Mouse (Mus musculus): ENCODE results near the gene Otor. TPM values are rescaled to one million over a fixed set of nuclear protein-coding genes. Genes with fewer than 3 reads are reported as not detected.

Gene Otor
- polyA plus RNA-seq (2012; rRNA removed): not detected in 2 replicates

DNA sequence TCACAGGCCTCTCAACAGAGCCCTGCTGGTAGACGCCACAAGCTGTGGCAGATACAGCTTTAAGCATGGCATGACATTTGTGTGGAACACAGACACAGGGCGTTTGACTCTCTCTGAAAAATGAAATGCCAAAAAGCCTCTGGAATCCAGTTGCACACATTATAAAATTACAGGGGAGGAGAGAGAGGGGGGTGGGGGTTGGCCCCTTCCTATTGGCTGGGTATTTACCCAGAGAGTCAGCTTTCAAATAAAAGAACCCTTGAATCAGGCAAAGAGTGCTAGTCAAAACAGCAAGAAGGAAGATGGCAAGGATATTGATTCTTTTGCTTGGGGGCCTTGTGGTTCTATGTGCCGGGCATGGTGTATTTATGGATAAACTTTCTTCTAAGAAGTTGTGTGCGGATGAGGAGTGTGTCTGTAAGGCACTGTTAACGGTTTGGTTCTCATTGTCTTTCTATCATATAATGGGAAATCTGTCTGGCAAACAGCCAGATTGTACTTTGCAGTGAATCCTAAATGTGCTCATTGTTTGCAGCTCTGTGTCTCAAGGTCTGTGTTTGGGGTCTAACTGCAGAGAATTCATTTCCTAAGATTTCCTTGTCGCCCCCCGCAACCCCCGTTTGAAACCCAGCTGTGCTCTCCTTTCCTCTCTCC is at the start of gene Otor:
Otor (plus strand) TSS at position 276 of the 654 bp plus-strand sequence.
- 91% methylated on average over 8 of the region's 8 CpGs for WGBS
- Histone ChIP-seq H3K36me3 (ENCODE audit: control insufficient read depth, insufficient read depth, low read length) (no peaks in the 10 kb centered on the region), H3K27ac (ENCODE audit: control insufficient read depth, insufficient read depth, low read length) (no peak within 1 kb of the TSS), H3K4me3 (ENCODE audit: control insufficient read depth, insufficient read depth, low read length) (no peak within 1 kb of the TSS), H3K4me1 (replicated peaks; ENCODE audit: control insufficient read depth, insufficient read depth, low read length) (no peaks in the 10 kb centered on the region), H3K27me3 (ENCODE audit: control insufficient read depth, insufficient read depth, low read length) (no peaks in the 10 kb centered on the region)
- TF ChIP-seq POLR2A (IDR thresholded peaks at IDR 0.05; ENCODE audit: control insufficient read depth, extremely low read depth, insufficient read depth, low read length, poor library complexity): no peak
- TF ChIP-seq CTCF (IDR thresholded peaks at IDR 0.05; ENCODE audit: borderline replicate concordance, control insufficient read depth, extremely low read depth, insufficient read depth, low read length, poor library complexity): no peak
- no peak for DNase-seq

DNA sequence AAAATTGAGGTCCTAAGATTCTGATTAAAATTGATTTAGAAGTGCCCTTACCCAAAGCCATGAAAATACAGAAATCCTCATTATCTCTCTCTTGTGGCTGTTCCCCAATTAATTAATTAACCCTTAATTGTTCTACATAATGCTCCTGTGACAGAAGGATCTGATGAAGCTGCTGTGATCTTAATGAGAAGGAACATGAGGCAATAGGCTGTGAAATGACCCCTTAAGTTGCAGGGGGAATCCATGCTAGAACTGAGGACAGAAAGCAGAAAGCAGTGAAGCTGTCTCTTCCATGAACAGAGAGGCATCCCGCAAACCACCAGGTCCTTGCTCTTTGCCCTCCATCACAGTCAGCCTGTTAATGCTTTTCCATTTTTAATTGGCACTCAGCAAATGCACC is 47.0 kb upstream of the Otor start:
- Histone ChIP-seq H3K4me3 (ENCODE audit: control insufficient read depth, insufficient read depth, low read length) (no peak overlapping the region), H3K27ac (ENCODE audit: control insufficient read depth, insufficient read depth, low read length) (no peak overlapping the region), H3K27me3 (ENCODE audit: control insufficient read depth, insufficient read depth, low read length) (no peaks in the 10 kb centered on the region), H3K4me1 (replicated peaks; ENCODE audit: control insufficient read depth, insufficient read depth, low read length) (no peaks in the 10 kb centered on the region), H3K36me3 (ENCODE audit: control insufficient read depth, insufficient read depth, low read length) (no peaks in the 10 kb centered on the region)
- TF ChIP-seq CTCF (IDR thresholded peaks at IDR 0.05; ENCODE audit: borderline replicate concordance, control insufficient read depth, extremely low read depth, insufficient read depth, low read length, poor library complexity): no peak
- TF ChIP-seq POLR2A (IDR thresholded peaks at IDR 0.05; ENCODE audit: control insufficient read depth, extremely low read depth, insufficient read depth, low read length, poor library complexity): no peak
- WGBS: 97% methylated on average over 1 of the region's 1 CpGs
- DNase-seq: no peak

DNA sequence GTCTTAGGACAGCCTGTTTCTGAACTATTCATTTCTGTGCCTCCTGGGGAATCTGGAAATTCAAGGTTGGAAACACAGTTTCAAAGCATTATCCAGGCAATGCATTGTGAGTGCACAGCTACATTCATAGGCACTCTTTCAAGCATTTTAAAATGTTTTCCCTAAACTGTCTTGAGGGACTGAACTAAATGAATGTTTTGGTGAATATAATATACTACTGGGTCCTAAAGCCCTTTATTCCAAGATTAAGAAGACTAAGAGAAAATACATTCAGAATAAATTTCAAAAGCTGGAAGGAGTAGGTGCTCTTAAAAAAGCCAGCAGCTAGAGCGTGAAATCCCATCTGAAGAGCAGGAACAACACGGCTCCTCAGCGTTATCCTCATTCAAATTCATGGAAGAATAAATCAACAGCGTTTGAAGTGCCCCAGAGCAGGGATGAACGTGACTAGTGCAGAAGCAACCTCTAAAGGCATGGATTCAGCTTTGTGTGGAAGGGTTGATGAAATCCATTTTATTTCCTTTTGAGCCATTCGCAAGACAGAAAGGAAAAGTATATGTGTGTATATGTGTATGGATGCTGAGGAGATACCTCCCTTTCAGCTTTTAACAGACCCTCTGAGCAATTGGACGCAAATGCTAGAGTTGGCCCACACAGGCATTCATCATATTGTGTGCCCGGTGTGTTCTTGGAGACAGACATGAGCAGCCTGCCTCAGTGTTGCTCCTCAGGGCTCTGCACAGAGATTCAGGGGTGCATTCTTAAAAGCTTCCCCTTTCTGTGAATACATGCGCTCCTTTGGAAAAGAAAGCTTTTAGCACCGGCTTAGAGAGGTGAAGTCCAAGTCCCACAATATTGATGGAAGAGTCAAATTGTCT is 45.7 kb upstream of the Otor start:
- Histone ChIP-seq H3K27me3 (ENCODE audit: control insufficient read depth, insufficient read depth, low read length) (no peaks in the 10 kb centered on the region), H3K36me3 (ENCODE audit: control insufficient read depth, insufficient read depth, low read length) (no peaks in the 10 kb centered on the region), H3K27ac (ENCODE audit: control insufficient read depth, insufficient read depth, low read length) (no peak overlapping the region), H3K4me1 (replicated peaks; ENCODE audit: control insufficient read depth, insufficient read depth, low read length) (no peaks in the 10 kb centered on the region), H3K4me3 (ENCODE audit: control insufficient read depth, insufficient read depth, low read length) (no peak overlapping the region)
- TF ChIP-seq POLR2A (IDR thresholded peaks at IDR 0.05; ENCODE audit: control insufficient read depth, extremely low read depth, insufficient read depth, low read length, poor library complexity): no peak
- no peak for TF ChIP-seq CTCF (IDR thresholded peaks at IDR 0.05; ENCODE audit: borderline replicate concordance, control insufficient read depth, extremely low read depth, insufficient read depth, low read length, poor library complexity)
- no peak for DNase-seq
- WGBS: 85% methylated on average over 10 of the region's 10 CpGs

DNA sequence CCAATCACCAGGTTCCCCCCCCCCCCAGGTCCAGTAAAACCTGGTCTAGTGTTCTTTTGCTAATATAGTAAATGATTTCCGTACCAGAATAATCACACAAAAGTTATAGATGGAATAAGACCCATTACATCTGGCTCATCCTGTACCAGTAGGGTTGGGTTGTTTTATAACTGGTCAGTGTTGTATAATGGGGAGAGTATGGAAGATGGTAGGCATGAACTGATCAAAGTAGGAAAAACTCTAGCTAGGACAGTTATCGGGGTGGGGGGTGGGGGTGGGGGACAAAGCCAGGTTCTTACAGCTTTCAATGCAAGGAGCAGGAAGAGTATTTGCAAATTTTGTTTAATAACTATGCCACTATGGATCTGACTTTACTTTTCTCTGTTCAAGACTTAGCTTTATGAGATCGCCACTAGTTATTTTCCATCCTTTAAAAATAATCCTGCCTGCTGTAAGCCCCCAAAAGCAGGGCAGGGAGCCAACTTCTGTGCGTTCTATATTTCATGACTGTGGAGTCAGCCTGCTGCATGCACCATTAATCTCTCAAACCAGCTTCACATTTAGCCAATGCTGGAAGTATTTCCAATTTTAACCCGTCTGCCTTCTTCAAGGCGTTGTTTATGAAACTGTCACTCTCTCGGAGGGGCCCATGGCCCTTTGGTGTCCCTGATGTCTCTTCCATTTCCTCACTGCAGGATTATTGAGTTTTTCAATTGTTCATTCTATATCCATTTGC is 43.8 kb upstream of the Otor start:
- no peak overlapping the region for H3K4me3 ChIP-seq (ENCODE audit: control insufficient read depth, insufficient read depth, low read length)
- WGBS: 86% methylated on average over 7 of the region's 7 CpGs
- H3K4me1 ChIP-seq (replicated peaks; ENCODE audit: control insufficient read depth, insufficient read depth, low read length): no peaks in the 10 kb centered on the region
- H3K36me3 ChIP-seq (ENCODE audit: control insufficient read depth, insufficient read depth, low read length): no peaks in the 10 kb centered on the region
- DNase-seq: no peak
- no peaks in the 10 kb centered on the region for H3K27me3 ChIP-seq (ENCODE audit: control insufficient read depth, insufficient read depth, low read length)
- H3K27ac ChIP-seq (ENCODE audit: control insufficient read depth, insufficient read depth, low read length): no peak overlapping the region
- no peak for TF ChIP-seq POLR2A (IDR thresholded peaks at IDR 0.05; ENCODE audit: control insufficient read depth, extremely low read depth, insufficient read depth, low read length, poor library complexity)
- TF ChIP-seq CTCF (IDR thresholded peaks at IDR 0.05; ENCODE audit: borderline replicate concordance, control insufficient read depth, extremely low read depth, insufficient read depth, low read length, poor library complexity): no peak

DNA sequence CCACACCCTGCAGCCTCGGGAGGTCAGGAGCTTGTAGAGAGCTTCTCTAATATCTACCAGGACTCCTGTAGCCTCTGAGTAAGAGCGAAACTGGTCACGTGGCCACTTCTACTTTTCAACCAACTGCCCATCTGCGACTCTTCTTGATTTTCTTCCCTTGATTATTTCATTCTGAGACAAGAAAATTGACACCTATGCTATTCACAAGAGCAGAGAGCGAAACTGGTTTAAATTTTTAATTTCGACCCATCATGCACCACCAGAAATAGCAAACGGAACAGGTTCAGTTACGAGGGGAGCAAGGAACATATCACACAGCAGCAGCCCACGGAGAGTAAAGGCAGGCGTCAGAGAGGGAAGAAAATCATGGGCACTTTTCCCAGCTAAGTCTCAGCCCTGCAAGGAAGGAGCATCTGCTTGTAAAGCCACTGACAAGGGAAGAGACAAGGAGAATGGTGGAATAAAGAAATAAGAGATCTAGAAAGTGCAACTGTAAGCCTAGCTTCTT is 43.1 kb upstream of the Otor start:
- H3K27me3 ChIP-seq (ENCODE audit: control insufficient read depth, insufficient read depth, low read length): no peaks in the 10 kb centered on the region
- TF ChIP-seq POLR2A (IDR thresholded peaks at IDR 0.05; ENCODE audit: control insufficient read depth, extremely low read depth, insufficient read depth, low read length, poor library complexity) (no peak), CTCF (IDR thresholded peaks at IDR 0.05; ENCODE audit: borderline replicate concordance, control insufficient read depth, extremely low read depth, insufficient read depth, low read length, poor library complexity) (no peak)
- no peak overlapping the region for H3K4me3 ChIP-seq (ENCODE audit: control insufficient read depth, insufficient read depth, low read length)
- DNase-seq: no peak
- no peak overlapping the region for H3K27ac ChIP-seq (ENCODE audit: control insufficient read depth, insufficient read depth, low read length)
- no peaks in the 10 kb centered on the region for H3K36me3 ChIP-seq (ENCODE audit: control insufficient read depth, insufficient read depth, low read length)
- WGBS: 80% methylated on average over 10 of the region's 10 CpGs
- no peaks in the 10 kb centered on the region for H3K4me1 ChIP-seq (replicated peaks; ENCODE audit: control insufficient read depth, insufficient read depth, low read length)

DNA sequence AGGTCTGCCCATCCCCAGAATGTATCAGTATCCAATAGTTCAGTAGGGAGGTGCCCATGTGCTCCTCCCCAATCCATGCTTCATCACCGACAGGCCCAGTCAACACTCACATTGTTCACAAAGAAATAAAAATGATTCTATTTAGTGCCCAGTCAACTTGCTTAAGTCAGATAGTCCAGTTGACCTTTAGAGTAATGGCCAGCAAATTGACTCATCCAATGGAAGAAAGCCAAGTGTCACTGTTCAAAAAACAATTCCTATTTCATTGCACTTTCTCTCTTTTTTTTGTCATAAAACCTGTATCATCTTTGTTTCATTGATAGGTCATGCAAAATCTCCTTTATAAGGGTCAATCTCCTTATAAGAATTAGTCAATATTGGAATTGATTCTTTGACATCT is 36.7 kb upstream of the Otor start:
- Histone ChIP-seq H3K27ac (ENCODE audit: control insufficient read depth, insufficient read depth, low read length) (no peak overlapping the region), H3K36me3 (ENCODE audit: control insufficient read depth, insufficient read depth, low read length) (no peaks in the 10 kb centered on the region), H3K4me1 (replicated peaks; ENCODE audit: control insufficient read depth, insufficient read depth, low read length) (no peaks in the 10 kb centered on the region), H3K4me3 (ENCODE audit: control insufficient read depth, insufficient read depth, low read length) (no peak overlapping the region), H3K27me3 (ENCODE audit: control insufficient read depth, insufficient read depth, low read length) (no peaks in the 10 kb centered on the region)
- TF ChIP-seq POLR2A (IDR thresholded peaks at IDR 0.05; ENCODE audit: control insufficient read depth, extremely low read depth, insufficient read depth, low read length, poor library complexity): no peak
- TF ChIP-seq CTCF (IDR thresholded peaks at IDR 0.05; ENCODE audit: borderline replicate concordance, control insufficient read depth, extremely low read depth, insufficient read depth, low read length, poor library complexity): no peak
- DNase-seq: no peak
- 95% methylated on average over 1 of the region's 1 CpGs for WGBS
